Mouse (Mus musculus) ovary, postnatal 10 days (tissue): ENCODE results near the gene Als2.

ENCODE experiments used
- DNase-seq: peaks from one replicate; pipeline ENCODE4 v3.0.0; 2022; ENCODE audit warnings: low spot score

Gene Als2

GRCm38 (mm10) chr1:59166232-59166905 lies 70.7 kb downstream of the Als2 start:
- no peak for DNase-seq

DNA sequence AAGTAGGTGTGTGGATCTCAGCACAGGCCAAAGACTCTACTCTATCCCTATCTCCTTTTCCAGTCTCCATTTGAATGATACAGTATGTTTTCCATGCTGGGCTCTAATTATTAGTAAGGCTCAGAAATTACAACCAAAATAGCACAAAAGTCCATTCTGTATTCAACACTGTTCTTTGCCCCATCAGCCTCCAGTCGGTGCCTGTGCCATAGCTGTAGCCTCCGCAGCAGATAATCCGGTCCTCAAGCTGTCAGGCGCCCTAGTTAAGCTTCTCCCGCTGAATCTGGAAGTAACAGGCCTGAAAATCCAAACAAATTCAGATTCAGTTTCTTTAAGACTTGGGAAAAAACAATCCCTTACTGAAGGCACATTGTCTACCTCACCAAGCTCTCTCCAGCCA lies 73.1 kb downstream of the Als2 start:
- no peak for DNase-seq

- no peak for DNase-seq
These were observed 74.0 kb downstream of the Als2 start, which contains the start of gene Mpp4 for GRCm38 (mm10) chr1:59163030-59163461. Mpp4 (minus strand) TSS chr1:59163389.

DNA sequence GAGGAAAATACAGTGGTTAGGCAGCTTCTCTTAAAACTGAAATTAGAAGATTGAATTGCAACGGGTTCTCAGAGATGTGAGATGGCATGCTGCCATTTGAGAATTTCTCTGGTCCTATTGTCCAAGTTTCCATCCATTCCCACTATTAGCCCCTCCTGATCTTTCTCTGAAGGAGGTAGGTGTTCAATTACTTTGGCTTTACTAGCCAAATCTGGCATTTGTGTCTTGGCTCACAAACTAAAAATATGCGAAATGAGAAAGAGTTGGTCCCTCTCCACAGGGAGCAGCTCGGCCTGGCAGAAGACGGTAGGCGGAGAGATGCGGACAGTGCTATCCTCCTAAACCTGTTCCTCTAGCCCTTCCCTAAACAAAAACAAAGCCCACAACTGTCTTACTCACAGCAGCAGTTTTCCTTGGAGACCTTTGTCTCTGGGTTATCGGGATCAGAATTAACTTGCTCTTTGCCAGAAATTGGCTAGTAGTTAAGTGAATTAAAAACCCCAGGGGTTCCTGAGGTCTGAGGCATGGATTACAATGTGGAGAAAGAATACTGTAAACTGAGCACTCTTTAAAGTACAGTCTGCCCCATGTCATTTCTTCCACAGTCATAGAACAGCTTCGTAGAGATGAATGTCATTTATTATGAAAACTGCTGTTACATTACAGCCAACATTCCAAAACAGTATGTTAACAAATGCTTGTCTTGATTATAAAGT lies 74.6 kb downstream of the Als2 start:
- no peak for DNase-seq

GRCm38 (mm10) chr1:59161396-59161795 lies 75.6 kb downstream of the Als2 start:
- no peak for DNase-seq

DNA sequence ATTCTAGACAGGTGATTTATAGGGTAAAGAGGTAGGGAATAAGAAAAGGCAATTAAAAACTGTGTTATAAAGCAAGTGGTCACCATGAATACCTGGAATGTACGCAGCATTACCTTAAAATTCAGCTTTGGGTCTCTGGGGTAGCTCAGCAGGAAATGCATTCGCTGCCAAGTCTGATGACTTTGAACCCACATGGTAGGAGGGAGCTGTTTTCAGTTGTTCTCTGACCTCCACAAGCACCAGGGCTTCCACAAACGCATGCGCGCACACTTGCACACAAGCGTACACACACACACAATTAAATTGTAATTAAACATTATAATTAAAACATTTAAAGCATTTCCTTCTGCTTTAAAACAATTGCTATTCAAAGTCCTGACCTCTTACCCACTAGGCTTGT lies 76.2 kb downstream of the Als2 start:
- no peak for DNase-seq

DNA sequence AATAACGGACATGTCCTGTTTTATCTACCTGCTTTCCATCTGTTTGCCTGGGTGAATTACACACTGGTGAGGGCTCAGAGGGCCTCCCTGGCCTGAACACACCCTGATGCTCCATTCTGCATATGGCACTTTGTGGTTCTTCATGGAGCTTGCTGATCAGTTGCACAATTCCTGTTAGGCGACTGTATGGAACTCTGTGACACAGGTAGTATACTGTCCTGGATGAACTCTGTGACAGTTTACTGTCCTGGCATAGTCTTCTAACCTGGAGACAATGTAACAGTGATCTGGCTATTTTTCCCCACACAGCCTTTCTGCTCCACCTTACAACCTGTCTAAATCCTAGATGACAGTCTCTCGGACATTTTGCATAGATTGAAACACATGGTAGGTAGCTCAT lies 77.9 kb downstream of the Als2 start:
- no peak for DNase-seq

DNA sequence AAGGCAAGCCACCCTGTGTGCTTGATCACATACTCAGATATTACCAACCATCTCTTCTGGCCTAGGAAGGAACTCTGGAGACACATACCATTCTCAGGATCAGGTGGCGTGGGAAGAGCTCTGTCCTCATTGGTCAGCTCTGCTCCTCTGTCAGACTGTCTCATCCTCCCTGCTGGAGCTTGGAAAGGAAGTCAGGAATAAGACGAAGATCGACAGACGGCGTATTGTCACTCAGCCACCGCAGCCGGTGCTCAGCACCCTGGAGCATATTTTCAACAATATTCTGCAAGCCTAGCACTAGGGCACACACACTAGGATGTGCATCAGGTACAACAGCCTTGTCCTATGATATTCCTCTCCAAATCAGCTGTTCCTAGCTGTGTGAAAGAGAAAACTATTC lies 78.5 kb downstream of the Als2 start:
- no peak for DNase-seq

DNA sequence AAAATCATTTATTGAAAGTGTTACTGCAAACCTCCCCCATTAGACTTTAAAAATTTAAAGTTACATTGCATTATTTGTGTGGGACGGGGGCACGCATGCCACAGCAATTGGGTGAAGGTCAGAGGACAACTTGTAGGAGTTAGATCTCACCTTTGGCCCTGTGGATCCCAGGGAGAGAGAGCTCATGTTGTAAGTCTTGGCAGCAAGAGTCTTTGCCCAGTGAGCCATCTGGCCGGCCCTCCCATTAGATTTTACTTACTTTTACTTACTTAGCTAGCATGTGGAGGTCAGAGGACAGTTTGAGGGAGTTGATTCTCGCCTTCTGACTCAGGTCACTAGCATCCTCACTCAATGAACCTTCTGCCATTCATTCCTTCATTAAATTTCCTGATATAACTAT lies 79.2 kb downstream of the Als2 start:
- DNase-seq = no peak

- no peak for DNase-seq
These were observed 84.7 kb downstream of the Als2 start for GRCm38 (mm10) chr1:59152346-59152745.

DNA sequence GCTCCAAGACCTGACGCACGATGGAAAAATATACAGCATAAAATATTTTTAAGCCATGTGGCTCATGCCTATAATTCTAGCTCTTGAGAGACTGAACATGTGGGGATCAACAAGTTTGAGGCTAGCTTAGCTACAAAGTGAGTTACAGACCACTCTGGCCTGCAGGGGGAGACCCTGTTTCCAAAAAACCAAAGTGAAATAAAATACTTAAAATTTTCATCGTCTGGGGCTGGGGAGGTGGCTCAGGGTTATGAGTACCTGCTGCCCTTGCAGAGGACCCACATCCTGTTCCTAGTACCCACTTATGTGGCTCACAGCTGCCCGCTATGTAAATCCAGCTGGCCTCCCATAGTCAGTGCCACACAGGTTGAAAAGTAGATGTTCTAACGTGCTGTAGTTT lies 86.5 kb downstream of the Als2 start:
- DNase-seq = no peak

DNA sequence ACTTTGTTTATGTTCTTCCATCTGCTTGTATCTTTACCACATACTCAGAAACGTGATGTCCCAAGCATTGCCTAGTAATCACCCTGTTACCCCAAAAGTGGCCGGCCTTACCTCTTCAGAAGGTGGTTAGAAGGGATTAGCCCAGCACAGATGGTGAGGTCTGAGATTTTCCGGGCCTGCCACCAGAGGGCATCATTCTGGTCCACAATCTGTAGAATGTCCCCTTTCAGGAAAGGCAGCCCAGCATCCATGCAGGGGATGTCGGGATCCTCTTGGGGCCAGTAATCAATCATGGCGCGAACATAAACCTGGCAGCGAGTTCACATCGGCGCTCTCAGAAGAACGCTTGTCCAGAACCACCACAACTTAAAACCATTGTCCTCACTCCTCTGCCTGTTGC lies 92.5 kb downstream of the Als2 start:
- no peak for DNase-seq

GRCm38 (mm10) chr1:59142809-59143208 lies 94.2 kb downstream of the Als2 start:
- peak; percentile 7 for DNase-seq

DNA sequence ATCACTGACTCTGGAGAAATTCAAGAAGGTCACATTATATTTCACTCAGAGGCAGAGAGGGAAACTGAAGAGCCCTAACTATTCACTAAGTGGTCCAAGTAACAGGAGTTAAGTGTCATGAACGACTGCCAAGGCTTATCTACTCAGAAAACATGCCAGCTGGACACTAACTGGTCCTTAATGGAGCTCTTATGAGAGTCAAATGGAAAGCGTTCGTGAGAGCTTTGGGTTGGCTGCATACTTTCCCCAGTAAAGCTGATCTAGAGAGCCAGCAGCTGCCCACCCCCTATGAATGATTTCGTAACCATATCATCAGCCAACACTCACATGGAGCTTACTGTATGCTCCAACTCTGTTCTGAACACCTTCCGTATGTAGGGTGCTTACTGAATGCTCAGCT lies 102.6 kb downstream of the Als2 start:
- DNase-seq = no peak

- no peak for DNase-seq
These were observed 108.2 kb downstream of the Als2 start for GRCm38 (mm10) chr1:59128879-59129278.

DNA sequence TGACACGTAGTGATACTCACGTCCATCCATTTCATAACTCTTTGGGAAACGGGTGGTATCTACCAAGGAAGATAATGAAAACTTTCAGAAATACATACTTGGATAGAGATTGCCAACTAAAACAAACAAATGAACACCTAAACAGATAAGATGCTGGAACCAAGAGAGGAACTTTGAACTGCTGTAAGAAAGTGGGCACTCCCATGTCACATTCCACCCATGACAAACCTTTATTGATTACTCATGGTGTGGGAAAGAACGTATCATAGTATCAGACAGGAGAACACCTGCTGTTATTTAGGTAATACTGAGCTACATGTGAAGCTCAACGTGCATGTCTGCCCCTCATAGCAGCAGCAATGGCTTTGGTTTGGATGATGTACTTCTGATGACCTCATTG lies 111.5 kb downstream of the Als2 start:
- no peak for DNase-seq

DNA sequence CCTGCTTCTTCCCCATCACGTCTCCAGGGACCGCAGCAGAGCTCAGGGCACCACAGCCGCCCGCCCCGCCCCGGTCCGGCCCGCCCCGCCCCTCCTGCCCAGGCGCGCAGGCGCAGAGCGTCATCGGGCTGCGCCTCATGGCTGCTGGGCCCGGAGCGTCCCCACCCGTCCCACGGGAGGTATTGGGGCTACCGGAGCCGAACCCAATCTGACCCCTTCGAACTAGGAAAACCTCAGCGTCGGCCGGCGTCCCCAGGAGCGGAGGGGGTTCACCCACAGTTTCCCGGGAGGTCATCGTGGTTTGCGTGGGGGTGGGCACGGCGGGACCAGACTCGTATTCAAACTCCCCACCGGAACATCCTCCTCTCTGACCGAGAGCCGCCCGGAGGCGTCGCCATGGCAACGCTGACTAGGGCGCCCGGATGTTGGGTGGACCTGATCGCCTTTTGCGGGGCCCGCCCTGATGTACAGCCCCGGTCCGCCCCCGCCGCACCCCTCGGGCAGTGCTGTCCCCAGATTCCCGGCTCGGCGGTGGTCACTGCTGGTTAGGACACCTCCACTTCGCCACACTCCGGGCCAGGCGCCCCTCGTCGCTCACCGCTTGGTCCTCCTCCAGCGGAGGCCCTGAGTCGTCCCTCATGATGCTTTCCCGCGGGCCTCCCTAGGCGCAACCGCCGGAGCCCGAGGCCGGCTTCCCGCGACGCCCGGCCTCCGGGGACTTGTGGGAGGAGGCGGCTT lies 117.1 kb downstream of the Als2 start, which contains the start of gene Tmem237:
Gene Tmem237, minus strand, starts transcription at position 689 of the 738 bp plus-strand sequence.
- DNase-seq = peak; percentile 88
